Mouse (Mus musculus) heart, postnatal 0 days (tissue): ENCODE results near the gene Epha5. TPM values are rescaled to one million over a fixed set of nuclear protein-coding genes. Genes with fewer than 3 reads are reported as not detected.

Experiments used
- ATAC-seq: fragments of 200-750 bp; cut with Nextera tagmentation; 2 replicates; pipeline ENCODE4 v1.8.0; 2017; ENCODE audit warnings: low read depth, moderate number of reproducible peaks, moderate library complexity; ENCODE audit not compliant: insufficient read depth
- DNase-seq: peaks from one replicate; pipeline ENCODE4 v3.0.0-alpha.2; 2016; ENCODE audit warnings: low spot score
- H3K27ac ChIP-seq: fragments of 300-500 bp; sonication (generic); 2 replicates; pipeline ENCODE4 v1.5.1; 2014; ENCODE audit warnings: low read depth, mild to moderate bottlenecking
- H3K27me3 ChIP-seq: fragments of 300-500 bp; sonication (generic); 2 replicates; pipeline ENCODE4 v1.6.1; 2014; ENCODE audit warnings: low read length, mixed read lengths; ENCODE audit not compliant: control insufficient read depth, insufficient read depth
- H3K36me3 ChIP-seq: fragments of 300-500 bp; sonication (generic); replicated peaks from 2 replicates; pipeline ENCODE4 v1.6.1; 2014; ENCODE audit warnings: low read length, mixed read lengths; ENCODE audit not compliant: control insufficient read depth, insufficient read depth
- H3K4me1 ChIP-seq: fragments of 300-500 bp; sonication (generic); 2 replicates; pipeline ENCODE4 v1.6.1; 2014; ENCODE audit warnings: antibody characterized with exemption; ENCODE audit not compliant: control insufficient read depth, insufficient read depth
- H3K4me2 ChIP-seq: fragments of 300-500 bp; sonication (generic); 2 replicates; pipeline ENCODE4 v1.6.1; 2014; ENCODE audit warnings: low read depth, mild to moderate bottlenecking, low read length, moderate library complexity
- H3K4me3 ChIP-seq: fragments of 300-500 bp; sonication (generic); 2 replicates; pipeline ENCODE4 v1.5.1; 2014; ENCODE audit warnings: low read depth, low read length
- H3K9ac ChIP-seq: fragments of 300-500 bp; sonication (generic); replicated peaks from 2 replicates; pipeline ENCODE4 v1.6.1; 2014; ENCODE audit warnings: low read depth, low read length, mixed read lengths
- H3K9me3 ChIP-seq: fragments of 300-500 bp; sonication (generic); replicated peaks from 2 replicates; pipeline ENCODE4 v1.6.1; 2016; ENCODE audit warnings: low read length; ENCODE audit not compliant: control insufficient read depth
- CTCF ChIP-seq: IDR thresholded peaks from 2 replicates; pipeline ENCODE4 v1.5.1; 2016; ENCODE audit warnings: antibody characterized with exemption, control low read depth, low read depth
- EP300 ChIP-seq: IDR thresholded peaks from 2 replicates; pipeline ENCODE4 v1.6.1; 2016; ENCODE audit warnings: antibody characterized with exemption, low read depth
- WGBS: fragments of 180-500 bp; shearing (Covaris S2); extraction: QIAGEN DNeasy Blood & Tissue Kit; methylation state at CpG from one replicate; pipeline ENCODE4 v1.1.7; 2014; 5-methylcytosine and 5-hydroxymethylcytosine counted together
- polyA plus RNA-seq: library from polyadenylated mRNA; unstranded; fragments of >200 nt; fragmentation: Nextera tagmentation; extraction: Ambion mirVana; gene quantifications from 2 replicates; pipeline ENCODE4 v1.2.1, GENCODE M21; 2015
- total RNA-seq: library from RNA; depleted of rRNA; stranded (reverse); fragments of >200 nt; gene quantifications from 2 replicates; pipeline ENCODE4 v1.2.3, GENCODE M21; 2014; ENCODE audit warnings: low replicate concordance

Epha5 gene
- total and polyA plus RNA-seq, 2 experiments from 2014 or later = 0.08 to 0.18 TPM

GRCm38 (mm10) chr5:84313619-84314018 is 103.6 kb downstream of the Epha5 start:
- 73% methylated on average over 4 of the region's 4 CpGs for WGBS
- DNase-seq = no peak
- no peaks in the 10 kb centered on the region for H3K27me3 ChIP-seq
- TF ChIP-seq EP300 = no peak
- no peak for TF ChIP-seq CTCF
- no peaks in the 10 kb centered on the region for H3K9me3 ChIP-seq
- no peak for ATAC-seq
- no peak overlapping the region for H3K27ac ChIP-seq
- H3K9ac ChIP-seq = no peak overlapping the region
- H3K36me3 ChIP-seq = no peaks in the 10 kb centered on the region
- no peak overlapping the region for H3K4me2 ChIP-seq
- H3K4me1 ChIP-seq = no peaks in the 10 kb centered on the region
- no peak overlapping the region for H3K4me3 ChIP-seq

GRCm38 (mm10) chr5:84298878-84299736 is 118.1 kb downstream of the Epha5 start:
- H3K4me1 ChIP-seq = no peaks in the 10 kb centered on the region
- DNase-seq (no peak), ATAC-seq (no peak)
- 42% methylated on average over 8 of the region's 8 CpGs for WGBS
- H3K27me3 ChIP-seq = no peaks in the 10 kb centered on the region
- no peak overlapping the region for H3K27ac ChIP-seq
- H3K9me3 ChIP-seq = no peaks in the 10 kb centered on the region
- TF ChIP-seq CTCF (no peak), EP300 (no peak)
- H3K9ac ChIP-seq = no peak overlapping the region
- no peak overlapping the region for H3K4me3 ChIP-seq
- no peaks in the 10 kb centered on the region for H3K36me3 ChIP-seq
- H3K4me2 ChIP-seq = no peak overlapping the region

GRCm38 (mm10) chr5:84289429-84289977 is 127.7 kb downstream of the Epha5 start:
- Histone ChIP-seq H3K9ac (no peak overlapping the region), H3K4me3 (no peak overlapping the region), H3K4me1 (no peaks in the 10 kb centered on the region), H3K4me2 (no peak overlapping the region), H3K27me3 (no peaks in the 10 kb centered on the region), H3K9me3 (no peaks in the 10 kb centered on the region), H3K27ac (no peak overlapping the region), H3K36me3 (no peaks in the 10 kb centered on the region)
- TF ChIP-seq CTCF = no peak
- TF ChIP-seq EP300 = no peak
- WGBS = 60% methylated on average over 3 of the region's 3 CpGs
- no peak for DNase-seq
- no peak for ATAC-seq

GRCm38 (mm10) chr5:84281290-84282017 is 135.7 kb downstream of the Epha5 start:
- TF ChIP-seq EP300 (no peak), CTCF (no peak)
- Histone ChIP-seq H3K4me3 (no peak overlapping the region), H3K9ac (no peak overlapping the region), H3K4me1 (no peaks in the 10 kb centered on the region), H3K4me2 (no peak overlapping the region), H3K27ac (no peak overlapping the region), H3K27me3 (no peaks in the 10 kb centered on the region), H3K9me3 (no peaks in the 10 kb centered on the region), H3K36me3 (no peaks in the 10 kb centered on the region)
- WGBS = 75% methylated on average over 22 of the region's 22 CpGs
- no peak for DNase-seq
- ATAC-seq = no peak

- TF ChIP-seq CTCF = no peak
- no peak for TF ChIP-seq EP300
- Histone ChIP-seq H3K27me3 (no peaks in the 10 kb centered on the region), H3K36me3 (no peaks in the 10 kb centered on the region), H3K9me3 (no peaks in the 10 kb centered on the region), H3K9ac (no peak overlapping the region), H3K27ac (no peak overlapping the region), H3K4me1 (no peaks in the 10 kb centered on the region), H3K4me3 (no peak overlapping the region), H3K4me2 (no peak overlapping the region)
- no peak for DNase-seq
- WGBS = 77% methylated on average over 1 of the region's 1 CpGs
- no peak for ATAC-seq
Observed at GRCm38 (mm10) chr5:84276996-84277395, 140.2 kb downstream of the Epha5 start.
